Mouse (Mus musculus) embryonic facial prominence, embryonic 11.5 days (tissue): ENCODE measurements around the gene Ift52. TPM values are rescaled to one million over a fixed set of nuclear protein-coding genes. Genes with fewer than 3 reads are reported as not detected.

ENCODE experiments used
- ATAC-seq: fragments of 200-750 bp; cut with Nextera tagmentation; replicated peaks from 2 replicates; pipeline ENCODE4 v1.8.0; 2017; ENCODE audit warnings: low read depth; ENCODE audit not compliant: insufficient number of reproducible peaks, low FRiP score, low TSS enrichment
- DNase-seq: peaks from one replicate; pipeline ENCODE4 v3.0.0-alpha.2; 2015; ENCODE audit warnings: low spot score
- H3K27ac ChIP-seq: fragments of 300-500 bp; sonication (generic); replicated peaks from 2 replicates; pipeline ENCODE4 v1.5.1; 2014; ENCODE audit warnings: mild to moderate bottlenecking, low read depth, low read length, control low read depth
- H3K27me3 ChIP-seq: fragments of 300-500 bp; sonication (generic); 2 replicates; pipeline ENCODE4 v1.6.1; 2014; ENCODE audit warnings: mild to moderate bottlenecking, low read length, moderate library complexity, mixed read lengths; ENCODE audit not compliant: control insufficient read depth, insufficient read depth
- H3K36me3 ChIP-seq: fragments of 300-500 bp; sonication (generic); replicated peaks from 2 replicates; pipeline ENCODE4 v1.6.1; 2014; ENCODE audit warnings: low read depth, mild to moderate bottlenecking, low read length, moderate library complexity, mixed read lengths; ENCODE audit not compliant: control insufficient read depth, insufficient read depth
- H3K4me1 ChIP-seq: fragments of 300-500 bp; sonication (generic); 2 replicates; pipeline ENCODE4 v1.6.1; 2014; ENCODE audit warnings: low read length, mixed read lengths; ENCODE audit not compliant: control insufficient read depth, insufficient read depth
- H3K4me2 ChIP-seq: fragments of 300-500 bp; sonication (generic); 2 replicates; pipeline ENCODE4 v1.6.1; 2014; ENCODE audit warnings: low read depth, mild to moderate bottlenecking, control low read depth, low read length, moderate library complexity
- H3K4me3 ChIP-seq: fragments of 300-500 bp; sonication (generic); 2 replicates; pipeline ENCODE4 v1.5.1; 2014; ENCODE audit warnings: low read depth, low read length, control low read depth
- H3K9ac ChIP-seq: fragments of 300-500 bp; sonication (generic); replicated peaks from 2 replicates; pipeline ENCODE4 v1.6.1; 2014; ENCODE audit warnings: mild to moderate bottlenecking, control low read depth, low read length
- H3K9me3 ChIP-seq: fragments of 300-500 bp; sonication (generic); replicated peaks from 2 replicates; pipeline ENCODE4 v1.6.1; 2016; ENCODE audit warnings: mild to moderate bottlenecking, low read length, inconsistent platforms, mixed read lengths; ENCODE audit not compliant: control insufficient read depth
- WGBS: fragments of 180-500 bp; shearing (Covaris S2); extraction: QIAGEN DNeasy Blood & Tissue Kit; methylation state at CpG from one replicate; pipeline ENCODE4 v1.1.7; 2014; 5-methylcytosine and 5-hydroxymethylcytosine counted together
- microRNA-seq: library from miRNA; unstranded; fragments of <30 nt; microRNA quantifications from one replicate; pipeline ENCODE4, GENCODE M21; 2016; ENCODE audit warnings: borderline number of aligned reads
- polyA plus RNA-seq: library from polyadenylated mRNA; unstranded; fragments of >200 nt; fragmentation: Nextera tagmentation; extraction: Ambion mirVana; gene quantifications from 2 replicates; pipeline ENCODE4 v1.2.1, GENCODE M21; 2014

Ift52 gene
- polyA plus RNA-seq, 1 experiment from 2014 or later: 60.4 TPM

DNA sequence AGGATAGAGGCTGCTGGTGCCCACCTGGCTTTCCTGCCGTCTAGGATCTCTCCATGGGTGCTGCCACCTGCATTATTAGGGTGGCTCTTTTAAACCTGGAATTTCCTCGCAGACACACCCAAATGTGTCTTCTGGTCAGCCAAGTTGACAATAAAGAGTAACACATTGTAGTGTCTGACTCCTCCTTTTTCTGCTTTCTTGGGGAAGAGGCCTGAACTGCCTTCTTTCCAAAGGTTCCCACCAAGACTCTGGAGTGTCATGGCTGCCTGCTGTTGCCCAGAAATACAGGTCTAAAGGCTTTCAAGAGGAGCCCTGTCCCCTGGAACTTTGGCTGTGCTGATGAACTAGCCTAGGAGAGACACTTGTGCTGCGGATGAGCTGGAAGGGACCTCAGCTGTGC, 67.4 kb downstream of the Ift52 start:
- Histone ChIP-seq H3K4me3 (no peak overlapping the region), H3K9ac (no peak overlapping the region), H3K27me3 (no peaks in the 10 kb centered on the region), H3K27ac (no peak overlapping the region), H3K4me2 (no peak overlapping the region), H3K9me3 (no peaks in the 10 kb centered on the region), H3K4me1 (no peaks in the 10 kb centered on the region), H3K36me3 (no peaks in the 10 kb centered on the region)
- no peak for DNase-seq
- 95% methylated on average over 3 of the region's 3 CpGs for WGBS
- no peak for ATAC-seq

- Histone ChIP-seq H3K9me3 (no peaks in the 10 kb centered on the region), H3K4me1 (no peaks in the 10 kb centered on the region), H3K27ac (no peak overlapping the region), H3K9ac (no peak overlapping the region), H3K27me3 (no peaks in the 10 kb centered on the region), H3K4me2 (no peak overlapping the region), H3K4me3 (no peak overlapping the region), H3K36me3 (no peaks in the 10 kb centered on the region)
- no peak for DNase-seq
- WGBS: 85% methylated on average over 6 of the region's 6 CpGs
- no peak for ATAC-seq
Observed at GRCm38 (mm10) chr2:163085047-163085446, 67.9 kb downstream of the Ift52 start.

DNA sequence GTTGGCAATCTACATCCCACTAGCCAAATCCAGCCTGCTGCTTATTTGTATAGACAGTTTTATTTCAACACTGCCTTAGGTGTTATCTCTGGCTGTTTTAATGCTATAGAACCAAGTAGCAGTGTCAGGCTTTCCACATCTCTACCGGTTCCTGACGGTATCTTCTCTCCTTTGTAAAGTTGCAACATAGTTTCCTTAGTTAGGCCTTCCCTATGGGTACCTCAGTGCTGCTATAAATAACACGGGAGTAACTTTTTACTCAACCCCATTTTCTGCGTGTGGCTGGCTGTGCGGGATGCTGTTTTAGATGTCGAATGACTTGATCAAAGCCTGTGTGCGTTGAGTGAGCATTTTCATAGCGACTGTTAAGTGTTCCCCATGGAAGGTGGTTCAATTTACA, 69.4 kb downstream of the Ift52 start:
- DNase-seq (no peak), ATAC-seq (no peak)
- H3K27ac ChIP-seq: no peak overlapping the region
- H3K9ac ChIP-seq: no peak overlapping the region
- H3K4me1 ChIP-seq: no peaks in the 10 kb centered on the region
- no peaks in the 10 kb centered on the region for H3K27me3 ChIP-seq
- no peaks in the 10 kb centered on the region for H3K36me3 ChIP-seq
- 82% methylated on average over 8 of the region's 8 CpGs for WGBS
- H3K4me2 ChIP-seq: no peak overlapping the region
- no peak overlapping the region for H3K4me3 ChIP-seq
- no peaks in the 10 kb centered on the region for H3K9me3 ChIP-seq

DNA sequence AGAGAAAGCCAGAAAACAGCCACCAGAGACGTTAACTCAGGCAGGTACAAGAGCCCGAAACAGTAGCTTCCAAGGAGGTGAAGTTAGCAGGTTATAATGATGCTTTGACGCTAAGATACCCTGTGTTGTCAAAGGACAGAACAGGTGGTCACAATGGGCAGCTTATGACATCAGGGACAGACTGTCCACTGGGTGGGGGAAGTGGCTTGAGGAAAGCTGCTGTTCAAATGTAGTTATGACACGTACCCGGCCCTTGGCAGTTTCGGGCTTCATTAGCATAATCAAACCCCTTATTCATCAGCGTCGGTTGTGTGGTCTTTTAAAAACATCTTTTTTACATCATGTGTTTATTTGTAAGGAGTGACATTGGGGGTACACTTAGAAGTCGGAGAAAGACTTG, 70.6 kb downstream of the Ift52 start, which contains the start of gene Gtsf1l:
TSS of gene Gtsf1l (minus strand) at position 128 of the 400 bp plus-strand sequence.
- no peaks in the 10 kb centered on the region for H3K4me1 ChIP-seq
- H3K4me3 ChIP-seq: no peak within 1 kb of the TSS
- H3K9me3 ChIP-seq: no peaks in the 10 kb centered on the region
- DNase-seq (no peak), ATAC-seq (no peak)
- no peaks in the 10 kb centered on the region for H3K27me3 ChIP-seq
- H3K36me3 ChIP-seq: no peaks in the 10 kb centered on the region
- H3K4me2 ChIP-seq: no peak within 1 kb of the TSS
- no peak within 1 kb of the TSS for H3K9ac ChIP-seq
- no peak within 1 kb of the TSS for H3K27ac ChIP-seq
- 89% methylated on average over 9 of the region's 9 CpGs for WGBS

DNA sequence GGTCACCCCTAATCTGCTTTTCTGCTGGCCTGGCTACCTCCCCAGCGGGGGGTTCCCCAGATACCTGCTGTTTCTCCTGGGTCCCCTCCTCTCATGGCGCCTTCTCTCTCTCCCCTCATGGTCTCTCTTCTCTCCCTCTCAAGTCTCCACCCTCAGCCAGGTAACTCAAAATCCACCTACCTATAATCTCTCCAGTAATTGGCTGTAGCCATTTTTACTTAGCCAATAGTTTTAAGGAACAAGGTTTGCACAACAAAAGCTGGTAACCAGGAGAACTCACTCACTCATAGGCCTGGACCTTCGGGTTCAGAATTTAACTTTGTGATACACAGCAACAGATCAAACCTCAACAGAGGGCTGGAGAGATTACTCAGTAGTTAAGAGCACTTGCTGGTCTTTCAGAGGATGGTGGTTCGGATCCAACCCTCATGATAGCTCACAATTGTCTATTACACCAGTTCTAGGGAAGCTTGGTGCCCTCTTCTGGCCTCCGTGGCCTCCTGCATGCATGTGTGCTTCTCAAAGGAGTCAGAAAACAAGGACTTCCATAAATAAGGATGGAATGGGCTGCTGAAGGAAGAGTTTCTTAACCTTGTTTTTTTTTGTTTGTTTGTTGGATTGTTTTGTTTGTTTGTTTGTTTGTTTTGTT, 72.4 kb downstream of the Ift52 start:
- Histone ChIP-seq H3K4me3 (no peak overlapping the region), H3K36me3 (no peaks in the 10 kb centered on the region), H3K9ac (no peak overlapping the region), H3K27me3 (no peaks in the 10 kb centered on the region), H3K4me2 (no peak overlapping the region), H3K4me1 (no peaks in the 10 kb centered on the region), H3K27ac (no peak overlapping the region), H3K9me3 (no peaks in the 10 kb centered on the region)
- DNase-seq (no peak), ATAC-seq (no peak)
- WGBS: 73% methylated on average over 5 of the region's 5 CpGs

- H3K27ac ChIP-seq: no peak overlapping the region
- ATAC-seq (no peak), DNase-seq (no peak)
- H3K4me3 ChIP-seq: no peak overlapping the region
- no peaks in the 10 kb centered on the region for H3K36me3 ChIP-seq
- no peak overlapping the region for H3K9ac ChIP-seq
- no peak overlapping the region for H3K4me2 ChIP-seq
- H3K4me1 ChIP-seq: no peaks in the 10 kb centered on the region
- WGBS: 87% methylated on average over 10 of the region's 10 CpGs
- no peaks in the 10 kb centered on the region for H3K27me3 ChIP-seq
- no peaks in the 10 kb centered on the region for H3K9me3 ChIP-seq
Observed at GRCm38 (mm10) chr2:163094909-163095308, 77.8 kb downstream of the Ift52 start.

Small RNA genes within 50 kb of the gene (microRNA-seq; reads per million reads assigned to microRNA genes)
- not detected for gene Gm22174
- not detected for gene Mir7003

Other genes starting within 250 kb of the Ift52 start
- 301 and 327 TPM in 2 replicates for gene Srsf6, start 85.8 kb upstream of the Ift52 start, polyA plus RNA-seq
- 0.06 and 0.15 TPM in 2 replicates for gene L3mbtl1, start 73.9 kb upstream of the Ift52 start, polyA plus RNA-seq
- gene Sgk2, start 30.0 kb upstream of the Ift52 start, polyA plus RNA-seq: not detected in 2 replicates
- 25.6 TPM in 2 replicates for gene Mybl2, start 37.3 kb downstream of the Ift52 start, polyA plus RNA-seq
- gene Gtsf1l, start 70.5 kb downstream of the Ift52 start, polyA plus RNA-seq: not detected in 2 replicates
- gene Tox2, start 185.8 kb downstream of the Ift52 start, polyA plus RNA-seq: 10.8 and 13.2 TPM in 2 replicates